Mouse (Mus musculus) embryonic facial prominence, embryonic 12.5 days (tissue): Measurements from ENCODE around the gene Ndufs8. TPM values are rescaled to one million over a fixed set of nuclear protein-coding genes. Genes with fewer than 3 reads are reported as not detected.
A peak's percentile ranks its signal among the peaks of the same experiment; 100 is the strongest.
"Not testable (repeated sequence)": the region's sequence is repeated elsewhere in the genome, so short reads cannot be mapped to it uniquely, and the experiment has no call there.

Experiments
- ATAC-seq: fragments of 200-750 bp; cut with Nextera tagmentation; 2 replicates; pipeline ENCODE4 v1.8.0; 2017; ENCODE audit not compliant: insufficient number of reproducible peaks, insufficient read depth, low FRiP score, low TSS enrichment
- H3K27ac ChIP-seq: fragments of 300-500 bp; sonication (generic); 2 replicates; pipeline ENCODE4 v1.5.1; 2016; ENCODE audit warnings: mild to moderate bottlenecking
- H3K27me3 ChIP-seq: fragments of 300-500 bp; sonication (generic); 2 replicates; pipeline ENCODE4 v1.6.1; 2016; ENCODE audit warnings: mild to moderate bottlenecking, moderate library complexity
- H3K36me3 ChIP-seq: fragments of 300-500 bp; sonication (generic); 2 replicates; pipeline ENCODE4 v1.6.1; 2016; ENCODE audit warnings: mild to moderate bottlenecking
- H3K4me1 ChIP-seq: fragments of 300-500 bp; sonication (generic); 2 replicates; pipeline ENCODE4 v1.6.1; 2016
- H3K4me2 ChIP-seq: fragments of 300-500 bp; sonication (generic); replicated peaks from 2 replicates; pipeline ENCODE4 v1.6.1; 2016; ENCODE audit warnings: mild to moderate bottlenecking, moderate library complexity
- H3K4me3 ChIP-seq: fragments of 300-500 bp; sonication (generic); 2 replicates; pipeline ENCODE4 v1.5.1; 2016; ENCODE audit warnings: mild to moderate bottlenecking
- H3K9ac ChIP-seq: fragments of 300-500 bp; sonication (generic); 2 replicates; pipeline ENCODE4 v1.6.1; 2016; ENCODE audit warnings: mild to moderate bottlenecking, moderate library complexity
- H3K9me3 ChIP-seq: fragments of 300-500 bp; sonication (generic); 2 replicates; pipeline ENCODE4 v1.6.1; 2016; ENCODE audit warnings: mild to moderate bottlenecking, moderate library complexity
- WGBS: fragments of 180-500 bp; shearing (Covaris S2); methylation state at CpG from one replicate; pipeline ENCODE4 v1.1.7; 2016; 5-methylcytosine and 5-hydroxymethylcytosine counted together
- polyA plus RNA-seq: library from polyadenylated mRNA; unstranded; fragments of >200 nt; fragmentation: Nextera tagmentation; extraction: Ambion mirVana; gene quantifications from 2 replicates; pipeline ENCODE4 v1.2.1, GENCODE M21; 2016

Ndufs8 gene
- 245 and 268 TPM in 2 replicates for polyA plus RNA-seq

GRCm38 (mm10) chr19:3912337-3913204, at the start of gene Ndufs8:
TSS of gene Ndufs8 (minus strand) at chr19:3912774.
- ATAC-seq, result peak; percentile 93
- peak within 1 kb of the TSS; percentile 64 for H3K9ac ChIP-seq
- under 1% methylated on average over 43 of the region's 43 CpGs for WGBS
- no peaks in the 10 kb centered on the region for H3K27me3 ChIP-seq
- H3K9me3 ChIP-seq, result no peaks in the 10 kb centered on the region
- peak within 1 kb of the TSS; percentile 72 for H3K4me2 ChIP-seq
- H3K4me3 ChIP-seq, result peak within 1 kb of the TSS; percentile 61
- peak within 1 kb of the TSS; percentile 75 for H3K27ac ChIP-seq
- peaks cover 23% of the 10 kb centered on the region for H3K4me1 ChIP-seq
- H3K36me3 ChIP-seq, result peaks cover 27% of the 10 kb centered on the region

GRCm38 (mm10) chr19:3961805-3962204, 49.2 kb upstream of the Ndufs8 start:
- H3K4me1 ChIP-seq, H3K9ac ChIP-seq, H3K27ac ChIP-seq, H3K36me3 ChIP-seq, H3K27me3 ChIP-seq, H3K4me3 ChIP-seq, H3K9me3 ChIP-seq, ATAC-seq, H3K4me2 ChIP-seq: not testable (repeated sequence)
- 79% methylated on average over 6 of the region's 6 CpGs for WGBS

- WGBS, result 78% methylated on average over 5 of the region's 5 CpGs
- H3K4me2 ChIP-seq, result no peak overlapping the region
- no peak overlapping the region for H3K9ac ChIP-seq
- no peaks in the 10 kb centered on the region for H3K4me1 ChIP-seq
- no peak for ATAC-seq
- H3K27me3 ChIP-seq, result no peaks in the 10 kb centered on the region
- H3K36me3 ChIP-seq, result no peaks in the 10 kb centered on the region
- H3K27ac ChIP-seq, result no peak overlapping the region
- no peak overlapping the region for H3K4me3 ChIP-seq
- no peaks in the 10 kb centered on the region for H3K9me3 ChIP-seq
These were observed 47.6 kb upstream of the Ndufs8 start for GRCm38 (mm10) chr19:3960211-3960610.

GRCm38 (mm10) chr19:3959030-3959429, 46.5 kb upstream of the Ndufs8 start:
- H3K9me3 ChIP-seq, result no peaks in the 10 kb centered on the region
- ATAC-seq, result no peak

GRCm38 (mm10) chr19:3958470-3958869, 45.9 kb upstream of the Ndufs8 start, which contains the start of gene Aldh3b3:
TSS of gene Aldh3b3 (plus strand) at chr19:3958645.
- Histone ChIP-seq H3K27ac (no peak within 1 kb of the TSS), H3K4me3 (no peak within 1 kb of the TSS), H3K27me3 (no peaks in the 10 kb centered on the region), H3K9me3 (no peaks in the 10 kb centered on the region), H3K36me3 (no peaks in the 10 kb centered on the region), H3K4me1 (no peaks in the 10 kb centered on the region), H3K4me2 (no peak within 1 kb of the TSS), H3K9ac (no peak within 1 kb of the TSS)
- no peak for ATAC-seq
- WGBS, result 78% methylated on average over 4 of the region's 4 CpGs

More at GRCm38 (mm10) chr19:3959030-3959429, 46.5 kb upstream of the Ndufs8 start:
- H3K9ac ChIP-seq, result no peak overlapping the region
- no peak overlapping the region for H3K4me2 ChIP-seq
- no peak overlapping the region for H3K27ac ChIP-seq
- no peaks in the 10 kb centered on the region for H3K4me1 ChIP-seq
- H3K36me3 ChIP-seq, result no peaks in the 10 kb centered on the region
- no peaks in the 10 kb centered on the region for H3K27me3 ChIP-seq
- H3K4me3 ChIP-seq, result no peak overlapping the region

- not testable (repeated sequence) for H3K9ac ChIP-seq, H3K9me3 ChIP-seq, H3K4me3 ChIP-seq, ATAC-seq, H3K27ac ChIP-seq, H3K36me3 ChIP-seq, H3K4me1 ChIP-seq, H3K4me2 ChIP-seq, H3K27me3 ChIP-seq
- 77% methylated on average over 5 of the region's 5 CpGs for WGBS
These were observed 44.9 kb upstream of the Ndufs8 start for GRCm38 (mm10) chr19:3957296-3958036.

GRCm38 (mm10) chr19:3955804-3956203, 43.2 kb upstream of the Ndufs8 start:
- H3K27me3 ChIP-seq, result no peaks in the 10 kb centered on the region
- no peaks in the 10 kb centered on the region for H3K36me3 ChIP-seq
- no peaks in the 10 kb centered on the region for H3K4me1 ChIP-seq
- 61% methylated on average over 4 of the region's 4 CpGs for WGBS
- no peak overlapping the region for H3K4me3 ChIP-seq
- ATAC-seq, result no peak
- H3K9me3 ChIP-seq, result no peaks in the 10 kb centered on the region
- no peak overlapping the region for H3K27ac ChIP-seq
- no peak overlapping the region for H3K4me2 ChIP-seq
- H3K9ac ChIP-seq, result no peak overlapping the region

GRCm38 (mm10) chr19:3955033-3955432, 42.5 kb upstream of the Ndufs8 start:
- 82% methylated on average over 3 of the region's 3 CpGs for WGBS
- Histone ChIP-seq H3K9me3 (no peaks in the 10 kb centered on the region), H3K27me3 (no peaks in the 10 kb centered on the region), H3K36me3 (no peaks in the 10 kb centered on the region), H3K27ac (no peak overlapping the region), H3K4me1 (no peaks in the 10 kb centered on the region), H3K4me2 (no peak overlapping the region), H3K9ac (no peak overlapping the region), H3K4me3 (no peak overlapping the region)
- ATAC-seq, result no peak

- no peak overlapping the region for H3K9ac ChIP-seq
- no peak overlapping the region for H3K27ac ChIP-seq
- 46% methylated on average over 1 of the region's 1 CpGs for WGBS
- no peaks in the 10 kb centered on the region for H3K27me3 ChIP-seq
- no peaks in the 10 kb centered on the region for H3K4me1 ChIP-seq
- H3K36me3 ChIP-seq, result no peaks in the 10 kb centered on the region
- no peak overlapping the region for H3K4me3 ChIP-seq
- no peak for ATAC-seq
- no peak overlapping the region for H3K4me2 ChIP-seq
- no peaks in the 10 kb centered on the region for H3K9me3 ChIP-seq
These were observed 39.5 kb upstream of the Ndufs8 start for GRCm38 (mm10) chr19:3952099-3952498.

GRCm38 (mm10) chr19:3951461-3951860, 38.9 kb upstream of the Ndufs8 start:
- H3K4me3 ChIP-seq, result no peak overlapping the region
- H3K9me3 ChIP-seq, result no peaks in the 10 kb centered on the region
- no peaks in the 10 kb centered on the region for H3K4me1 ChIP-seq
- H3K27ac ChIP-seq, result no peak overlapping the region
- no peak overlapping the region for H3K4me2 ChIP-seq
- no peak overlapping the region for H3K9ac ChIP-seq
- H3K27me3 ChIP-seq, result no peaks in the 10 kb centered on the region
- H3K36me3 ChIP-seq, result no peaks in the 10 kb centered on the region
- no peak for ATAC-seq

- WGBS, result 84% methylated on average over 3 of the region's 3 CpGs
- Histone ChIP-seq H3K4me2 (no peak overlapping the region), H3K4me1 (no peaks in the 10 kb centered on the region), H3K36me3 (no peaks in the 10 kb centered on the region), H3K27ac (no peak overlapping the region), H3K9ac (no peak overlapping the region), H3K4me3 (no peak overlapping the region), H3K9me3 (no peaks in the 10 kb centered on the region), H3K27me3 (no peaks in the 10 kb centered on the region)
- no peak for ATAC-seq
These were observed 37.8 kb upstream of the Ndufs8 start for GRCm38 (mm10) chr19:3950331-3950730.

GRCm38 (mm10) chr19:3948546-3948945, 36.0 kb upstream of the Ndufs8 start:
- H3K36me3 ChIP-seq, result no peaks in the 10 kb centered on the region
- no peak for ATAC-seq
- H3K9me3 ChIP-seq, result no peaks in the 10 kb centered on the region
- WGBS, result 70% methylated on average over 14 of the region's 14 CpGs
- H3K4me1 ChIP-seq, result no peaks in the 10 kb centered on the region
- no peak overlapping the region for H3K4me2 ChIP-seq
- H3K9ac ChIP-seq, result no peak overlapping the region
- H3K4me3 ChIP-seq, result no peak overlapping the region
- no peak overlapping the region for H3K27ac ChIP-seq
- no peaks in the 10 kb centered on the region for H3K27me3 ChIP-seq
